Mouse (Mus musculus) thymus, adult 2 months (tissue): ENCODE data around the gene Grrp1.

ENCODE experiments used
- CTCF ChIP-seq: fragments of 200-500 bp; IDR thresholded peaks from 2 replicates; pipeline ENCODE4 v1.5.1; 2012; ENCODE audit warnings: mild to moderate bottlenecking, control low read depth, low read length, moderate library complexity, borderline replicate concordance; ENCODE audit not compliant: control insufficient read depth, poor library complexity, insufficient read depth; ENCODE audit errors: extremely low read depth
- POLR2A ChIP-seq: fragments of 200-500 bp; IDR thresholded peaks from 2 replicates; pipeline ENCODE4 v1.6.1; 2012; ENCODE audit warnings: mild to moderate bottlenecking, low read length, control low read depth, moderate library complexity; ENCODE audit not compliant: control insufficient read depth, poor library complexity, insufficient read depth; ENCODE audit errors: extremely low read depth

DNA sequence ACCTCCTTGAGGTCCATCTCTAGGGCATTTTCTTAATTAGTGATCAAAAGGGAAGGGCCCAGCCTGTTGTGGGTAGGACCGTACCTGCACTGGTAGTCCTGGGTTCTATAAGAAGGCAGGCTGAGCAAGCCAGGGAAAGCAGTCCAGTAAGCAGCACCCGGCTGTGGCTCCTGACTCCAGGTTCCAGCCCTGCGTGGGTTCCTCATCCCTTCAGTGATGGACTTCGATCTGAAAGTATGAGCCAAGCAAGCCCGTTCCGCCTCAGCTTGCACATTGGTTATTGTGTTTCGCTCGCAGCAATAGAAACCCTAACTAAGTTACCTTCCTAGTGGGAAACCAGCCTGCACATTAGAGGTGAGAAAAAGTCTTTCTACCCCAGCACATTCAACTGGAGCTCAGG, 43.5 kb upstream of the Grrp1 start:
- TF ChIP-seq CTCF (no peak), POLR2A (no peak)
